Comparison of ENCODE assay signal across 10 mouse cellular contexts in genomic region chr9:45693424-45694237, GRCm38 (mm10).
DNase-seq lines count a peak whose midpoint lies in the region; ATAC-seq and TF ChIP-seq lines count a peak whose summit lies in the region.
"Had no signal": no experiment of that assay in that cellular context is flagged by ENCODE, and none has a peak within 500 bp of the region (broad histone marks: within the 10 kb centered on the region; RNA-seq: fewer than 3 reads in every experiment).

No protein-coding gene starts in this region.

- H3K4me3 ChIP-seq in hindbrain, embryonic 15.5 days, result no peak overlapping the region
- H3K4me3 ChIP-seq in midbrain, postnatal 0 days (ENCODE audit: low read depth, low read length), result no peak overlapping the region

- peak overlapping the region; percentile 77 for H3K27ac ChIP-seq in hindbrain, embryonic 15.5 days (replicated peaks)
- H3K27ac ChIP-seq in midbrain, postnatal 0 days (ENCODE audit: low read depth, low read length), result peak overlapping the region; percentile 0; the same call in 1 of the 2 replicates

- peak; percentile 17 for DNase-seq in kidney, postnatal 14 days
- no peak for DNase-seq in kidney, adult 9 months
- peak; percentile 76 for DNase-seq in midbrain, postnatal 0 days (ENCODE audit: low spot score)
- no peak for DNase-seq in spleen, postnatal 10 days (ENCODE audit: low spot score in 2 of 2)
- no peak for DNase-seq in gastrocnemius, adult 8-10 months (ENCODE audit: low spot score in 2 of 2)
- DNase-seq: adrenal gland, adult 8-10 months; right cerebral cortex, postnatal 25 days had no signal

- TF ChIP-seq CTCF in midbrain, postnatal 0 days (IDR thresholded peaks at IDR 0.05), result peak; percentile 54

- peaks cover 36% of the 10 kb centered on the region for H3K4me1 ChIP-seq in hindbrain, embryonic 15.5 days (replicated peaks)
- H3K4me1 ChIP-seq in midbrain, postnatal 0 days (ENCODE audit: insufficient read depth, low read length), result 0 out of 2 replicates have a peak, but pooled peaks cover 4% of the 10 kb centered on the region

- no peak overlapping the region for H3K9ac ChIP-seq in hindbrain, embryonic 15.5 days
- no peak overlapping the region for H3K9ac ChIP-seq in midbrain, postnatal 0 days (replicated peaks; ENCODE audit: low read length, poor library complexity, severe bottlenecking)

- no peaks in the 10 kb centered on the region for H3K9me3 ChIP-seq in hindbrain, embryonic 15.5 days
- H3K9me3 ChIP-seq in midbrain, postnatal 0 days (ENCODE audit: low read length), result no peaks in the 10 kb centered on the region

- H3K36me3 ChIP-seq in hindbrain, embryonic 15.5 days, result no peaks in the 10 kb centered on the region
- no peaks in the 10 kb centered on the region; the same call in 1 of the 2 replicates for H3K36me3 ChIP-seq in midbrain, postnatal 0 days (ENCODE audit: insufficient read depth, low read length)

- H3K4me2 ChIP-seq in hindbrain, embryonic 15.5 days, result no peak overlapping the region
- no peak overlapping the region for H3K4me2 ChIP-seq in midbrain, postnatal 0 days (ENCODE audit: low read depth, low read length, poor library complexity, severe bottlenecking)

- WGBS in hindbrain, embryonic 15.5 days, result 20% methylated on average over 10 of the region's 10 CpGs
- WGBS in midbrain, postnatal 0 days, result 17% methylated on average over 10 of the region's 10 CpGs

- H3K27me3 ChIP-seq in hindbrain, embryonic 15.5 days, result no peaks in the 10 kb centered on the region
- H3K27me3 ChIP-seq in midbrain, postnatal 0 days (ENCODE audit: insufficient read depth, low read length), result no peaks in the 10 kb centered on the region

- ATAC-seq in common myeloid progenitor, adult 5-6 weeks (replicated peaks; ENCODE audit: low read depth, poor library complexity, severe bottlenecking), result peak; percentile 46
- ATAC-seq in hindbrain, embryonic 15.5 days (ENCODE audit: low FRiP score, low read depth), result peak; percentile 62; the same call in 1 of the 2 replicates
- ATAC-seq in midbrain, postnatal 0 days (ENCODE audit: low FRiP score), result no peak; the same call in 1 of the 2 replicates
- ATAC-seq in frontal cortex, adult (ENCODE audit: low TSS enrichment), result no peak

Comparison
In these comparisons a context has a peak if more than half of its experiments do, and no peak if none do; other contexts are left out.
1. DNase-seq: peak in kidney, postnatal 14 days (single experiment) and midbrain, postnatal 0 days (single experiment); none in kidney, adult 9 months (single experiment), spleen, postnatal 10 days (0 of 2) and gastrocnemius, adult 8-10 months (0 of 2).
2. ATAC-seq: peak in common myeloid progenitor, adult 5-6 weeks (single experiment) and hindbrain, embryonic 15.5 days (single experiment); none in midbrain, postnatal 0 days (single experiment) and frontal cortex, adult (single experiment).